Mouse (Mus musculus) heart, adult 2 months (tissue): ENCODE data around the gene Ndnf. TPM values are rescaled to one million over a fixed set of nuclear protein-coding genes. Genes with fewer than 3 reads are reported as not detected.

Experiments used
- DNase-seq, 2 experiments: peaks; one replicate each; pipeline ENCODE4 v3.0.0; 2021
- H3K27ac ChIP-seq: fragments of 200-600 bp; 2 replicates; pipeline ENCODE4 v1.8.1; 2022
- H3K27me3 ChIP-seq: fragments of 200-500 bp; 2 replicates; pipeline ENCODE4 v1.6.1; 2012; ENCODE audit warnings: mild to moderate bottlenecking, low read length, inconsistent platforms, mixed read lengths; ENCODE audit not compliant: control insufficient read depth, insufficient read depth
- H3K36me3 ChIP-seq: fragments of 200-500 bp; 2 replicates; pipeline ENCODE4 v1.6.1; 2012; ENCODE audit warnings: low read length, inconsistent platforms; ENCODE audit not compliant: control insufficient read depth, insufficient read depth
- H3K4me1 ChIP-seq: fragments of 200-500 bp; 2 replicates; pipeline ENCODE4 v1.6.1; 2011; ENCODE audit warnings: low read length; ENCODE audit not compliant: control insufficient read depth, insufficient read depth
- H3K4me3 ChIP-seq: fragments of 200-600 bp; 2 replicates; pipeline ENCODE4 v1.8.1; 2022
- H3K79me2 ChIP-seq: fragments of 200-500 bp; replicated peaks from 2 replicates; pipeline ENCODE4 v1.6.1; 2012; ENCODE audit warnings: mild to moderate bottlenecking, inconsistent platforms, low read length, moderate library complexity, mixed read lengths; ENCODE audit not compliant: control insufficient read depth, insufficient read depth
- H3K9ac ChIP-seq: fragments of 200-500 bp; 2 replicates; pipeline ENCODE4 v1.6.1; 2012; ENCODE audit warnings: low read depth, mild to moderate bottlenecking, control low read depth, inconsistent platforms, low read length, mixed read lengths
- CTCF ChIP-seq: fragments of 200-600 bp; IDR thresholded peaks from 2 replicates; pipeline ENCODE4 v1.8.1; 2022; ENCODE audit warnings: antibody characterized with exemption, mild to moderate bottlenecking, moderate library complexity
- EP300 ChIP-seq: fragments of 200-500 bp; IDR thresholded peaks from 2 replicates; pipeline ENCODE4 v1.6.1; 2011; ENCODE audit warnings: low read depth, low read length, control low read depth; ENCODE audit not compliant: insufficient read depth
- POLR2A ChIP-seq: fragments of 200-500 bp; IDR thresholded peaks from 2 replicates; pipeline ENCODE4 v1.6.1; 2011; ENCODE audit warnings: mild to moderate bottlenecking, low read depth, low read length, control low read depth; ENCODE audit not compliant: insufficient read depth
- WGBS: fragments of 180-500 bp; shearing (Covaris S2); methylation state at CpG from one replicate; pipeline ENCODE4 v1.1.7; 2018; 5-methylcytosine and 5-hydroxymethylcytosine counted together
- intact Hi-C: fragments of 180-260 bp; cut with DNase I; formaldehyde crosslinking; loops from one replicate; pipeline ENCODE4 v1.15.1; 2025
- polyA plus RNA-seq: library from polyadenylated mRNA; depleted of rRNA; stranded (reverse); fragments of >200 nt; gene quantifications from 2 replicates; pipeline ENCODE4 v1.2.3, GENCODE M21; 2012
- total RNA-seq, 2 experiments: library from RNA; stranded (reverse); gene quantifications; 2 replicates each; pipeline ENCODE4 v1.2.3; 2021

The Ndnf gene
- total and polyA plus RNA-seq, 3 experiments = 2.5 to 3.6 (median 2.8) TPM

DNA sequence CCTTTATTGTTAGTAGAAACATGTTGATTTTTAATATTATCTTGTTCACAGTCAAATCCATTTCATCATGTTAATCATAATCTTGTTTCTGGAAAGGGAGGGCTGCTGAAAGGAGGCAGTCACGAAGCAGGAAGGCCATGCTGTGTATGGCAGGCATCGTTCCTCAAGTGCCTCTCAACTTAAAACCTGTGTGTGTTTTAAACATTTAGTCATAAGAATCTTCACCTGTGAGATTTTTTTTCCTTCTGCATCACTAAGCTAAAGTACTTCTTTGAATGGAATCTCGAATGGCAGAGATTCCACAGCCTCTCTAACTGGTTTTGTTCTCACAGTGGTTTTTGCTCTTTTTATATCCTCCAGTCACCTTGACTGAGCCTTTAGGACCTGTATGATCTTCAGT is 25.0 kb upstream of the Ndnf start:
- Histone ChIP-seq H3K9ac (no peak overlapping the region), H3K36me3 (no peaks in the 10 kb centered on the region), H3K27ac (no peak overlapping the region), H3K27me3 (no peaks in the 10 kb centered on the region), H3K4me3 (no peak overlapping the region), H3K4me1 (no peaks in the 10 kb centered on the region), H3K79me2 (no peaks in the 10 kb centered on the region)
- no peak for DNase-seq
- 75% methylated on average over 3 of the region's 3 CpGs for WGBS
- intact Hi-C loops = no loop called here
- no peak for TF ChIP-seq CTCF
- no peak for TF ChIP-seq POLR2A
- TF ChIP-seq EP300 = no peak

DNA sequence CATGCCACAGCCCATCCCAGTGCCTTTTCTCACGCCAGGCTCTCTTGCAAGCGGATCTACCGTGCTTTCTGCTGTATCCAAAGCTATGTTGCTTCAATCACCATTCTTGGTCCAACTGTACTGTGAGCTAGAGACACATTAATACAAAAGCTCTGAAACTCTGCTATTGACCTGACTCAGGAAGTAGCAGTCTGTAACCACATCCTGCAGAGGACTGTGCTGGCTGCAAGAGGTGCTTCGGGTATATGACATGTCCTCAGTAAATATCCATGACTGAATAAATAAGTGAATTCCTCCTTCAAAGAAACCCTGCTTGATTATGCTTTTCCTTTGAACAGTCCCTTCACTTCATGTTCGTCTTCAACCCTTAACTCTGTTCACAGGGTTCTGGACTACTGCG is 23.7 kb upstream of the Ndnf start:
- TF ChIP-seq EP300 (no peak), POLR2A (no peak)
- no peak overlapping the region for H3K27ac ChIP-seq
- 73% methylated on average over 6 of the region's 6 CpGs for whole genome bisulfite sequencing

DNA sequence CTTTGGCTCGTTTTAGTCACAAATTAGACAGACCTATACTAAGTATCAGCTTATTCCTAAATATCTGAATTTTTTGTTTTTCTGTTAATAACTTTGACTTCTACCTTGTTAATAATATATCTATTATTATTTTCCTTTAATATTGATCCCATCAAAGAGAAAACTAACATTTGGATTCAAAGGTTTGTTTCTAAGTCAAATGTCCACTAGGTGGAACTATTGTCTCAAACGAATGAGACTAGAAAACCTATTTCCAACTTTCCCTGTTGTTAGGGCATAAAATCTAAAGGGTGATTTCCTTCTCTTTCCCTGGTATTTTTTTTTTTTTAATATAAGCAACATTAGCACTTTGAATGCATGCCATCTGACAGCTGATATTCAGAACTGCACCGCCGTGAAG is 20.0 kb upstream of the Ndnf start:
- Histone ChIP-seq H3K79me2 (no peaks in the 10 kb centered on the region), H3K27ac (no peak overlapping the region), H3K9ac (no peak overlapping the region), H3K27me3 (no peaks in the 10 kb centered on the region), H3K4me1 (no peaks in the 10 kb centered on the region), H3K4me3 (no peak overlapping the region), H3K36me3 (no peaks in the 10 kb centered on the region)
- 36% methylated on average over 4 of the region's 4 CpGs for WGBS
- intact Hi-C loops = loop anchor here (2.0 to 10.0 kb wide), 3 partner anchors 733 to 881 kb away; no protein-coding TSS in a partner anchor
- TF ChIP-seq POLR2A (no peak), EP300 (no peak), CTCF (peak; percentile 74)
- DNase-seq = no peak

More for the DNA sequence above, 23.7 kb upstream of the Ndnf start:
- intact Hi-C loops = no loop called here
- Histone ChIP-seq H3K27me3 (no peaks in the 10 kb centered on the region), H3K4me3 (no peak overlapping the region), H3K4me1 (no peaks in the 10 kb centered on the region), H3K9ac (no peak overlapping the region), H3K79me2 (no peaks in the 10 kb centered on the region), H3K36me3 (no peaks in the 10 kb centered on the region)
- DNase-seq = no peak

DNA sequence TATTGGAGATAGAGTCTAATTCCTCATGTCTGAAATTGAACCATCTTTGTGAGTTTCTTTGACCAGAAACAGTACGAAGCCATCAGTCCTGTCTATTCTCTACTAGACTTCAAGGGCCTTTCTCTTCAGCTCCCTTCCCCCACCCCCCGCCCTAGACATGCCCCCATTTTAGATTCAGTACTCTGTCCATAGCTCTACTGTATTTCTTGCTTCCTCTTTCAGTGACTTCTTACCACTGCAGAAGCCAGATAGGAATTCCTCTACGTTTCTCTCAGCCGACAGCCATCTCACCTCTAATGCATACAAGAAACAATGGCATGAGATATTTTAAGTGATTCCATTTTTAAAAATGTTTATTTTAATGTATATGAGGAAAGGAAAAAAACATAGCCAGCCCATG is 10.1 kb upstream of the Ndnf start:
- no peaks in the 10 kb centered on the region for H3K27me3 ChIP-seq
- intact Hi-C loops = no loop called here
- no peak overlapping the region for H3K27ac ChIP-seq
- no peak overlapping the region for H3K9ac ChIP-seq
- WGBS = 74% methylated on average over 4 of the region's 4 CpGs
- no peaks in the 10 kb centered on the region for H3K36me3 ChIP-seq
- H3K4me1 ChIP-seq = no peaks in the 10 kb centered on the region
- no peak for TF ChIP-seq CTCF
- no peak for DNase-seq
- no peaks in the 10 kb centered on the region for H3K79me2 ChIP-seq
- no peak overlapping the region for H3K4me3 ChIP-seq

DNA sequence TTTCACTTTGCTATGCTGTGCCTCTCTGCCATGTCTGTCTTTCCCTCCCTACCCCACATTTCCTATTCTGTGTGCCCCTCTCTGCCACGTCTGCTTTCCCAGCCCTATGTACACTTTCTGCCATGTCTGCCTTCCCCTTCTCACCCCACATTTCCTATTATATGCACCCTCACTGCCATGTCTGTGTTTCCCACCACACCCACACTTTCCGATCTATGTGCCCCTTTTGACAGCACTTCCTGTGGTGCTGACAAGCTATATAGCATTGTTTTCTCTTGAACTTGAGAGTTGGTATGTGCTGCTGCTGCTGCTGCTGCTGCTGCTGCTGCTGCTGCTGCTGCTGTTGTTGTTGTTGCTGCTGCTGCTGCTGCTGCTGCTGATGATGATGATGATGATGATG is 9.3 kb upstream of the Ndnf start:
- Histone ChIP-seq H3K9ac (no peak overlapping the region), H3K27me3 (no peaks in the 10 kb centered on the region), H3K4me3 (no peak overlapping the region), H3K4me1 (no peaks in the 10 kb centered on the region), H3K36me3 (no peaks in the 10 kb centered on the region), H3K79me2 (no peaks in the 10 kb centered on the region), H3K27ac (no peak overlapping the region)
- no peak for TF ChIP-seq EP300
- DNase-seq = no peak
- 39% methylated on average over 2 of the region's 2 CpGs for WGBS
- intact Hi-C loops = no loop called here

- H3K4me3 ChIP-seq = no peak overlapping the region
- no peak for TF ChIP-seq POLR2A
- no peak for TF ChIP-seq EP300
- TF ChIP-seq CTCF = no peak
- intact Hi-C loops = no loop called here
- no peaks in the 10 kb centered on the region for H3K4me1 ChIP-seq
- H3K9ac ChIP-seq = no peak overlapping the region
- H3K79me2 ChIP-seq = no peaks in the 10 kb centered on the region
- no peaks in the 10 kb centered on the region for H3K36me3 ChIP-seq
- no peak for DNase-seq
- H3K27ac ChIP-seq = no peak overlapping the region
- H3K27me3 ChIP-seq = no peaks in the 10 kb centered on the region
- 47% methylated on average over 6 of the region's 6 CpGs for WGBS
Measured at GRCm38 (mm10) chr6:65663990-65664389, 7.4 kb upstream of the Ndnf start.

GRCm38 (mm10) chr6:65666295-65666694 is 5.1 kb upstream of the Ndnf start:
- 93% methylated on average over 3 of the region's 3 CpGs for WGBS
- no peak for DNase-seq

More at GRCm38 (mm10) chr6:65666295-65666694, 5.1 kb upstream of the Ndnf start:
- H3K9ac ChIP-seq = no peak overlapping the region
- no peak for TF ChIP-seq CTCF
- TF ChIP-seq EP300 = no peak
- no peak for TF ChIP-seq POLR2A
- H3K36me3 ChIP-seq = no peaks in the 10 kb centered on the region
- H3K27me3 ChIP-seq = no peaks in the 10 kb centered on the region
- H3K27ac ChIP-seq = no peak overlapping the region
- intact Hi-C loops = no loop called here
- H3K79me2 ChIP-seq = no peaks in the 10 kb centered on the region
- no peak overlapping the region for H3K4me3 ChIP-seq
- no peaks in the 10 kb centered on the region for H3K4me1 ChIP-seq
